In genomic region chr14:121158616-121159015, GRCm38 (mm10) we compare ENCODE assay signal across 17 mouse cellular contexts.
"Had no signal": no experiment of that assay in that cellular context is flagged by ENCODE, and none has a peak within 500 bp of the region (broad histone marks: within the 10 kb centered on the region; RNA-seq: fewer than 3 reads in every experiment).

No protein-coding gene starts in this region.

- H3K4me1 ChIP-seq: lung, embryonic 15.5 days; megakaryocyte, embryonic 14.5 days; stomach, embryonic 15.5 days had no signal

- ATAC-seq: lung, postnatal 0 days; midbrain, embryonic 13.5 days; midbrain, embryonic 15.5 days had no signal

- H3K27me3 ChIP-seq: lung, embryonic 15.5 days; megakaryocyte, embryonic 14.5 days; midbrain, embryonic 13.5 days; midbrain, embryonic 15.5 days; neural tube, embryonic 12.5 days; stomach, embryonic 15.5 days had no signal

- H3K27ac ChIP-seq: lung, embryonic 15.5 days; macrophage; midbrain, embryonic 13.5 days; midbrain, embryonic 15.5 days; neural tube, embryonic 12.5 days; stomach, embryonic 15.5 days; stomach, postnatal 0 days had no signal

- DNase-seq: lung, adult 2 months; lung, postnatal 14 days; lung, postnatal 36 days; right cerebral cortex, postnatal 14 days; thymus, adult 2 months; thymus, postnatal 25 days; thymus, postnatal 4 days had no signal

- H3K9ac ChIP-seq: lung, embryonic 15.5 days; midbrain, embryonic 13.5 days; midbrain, embryonic 15.5 days; neural tube, embryonic 12.5 days; stomach, embryonic 15.5 days had no signal

- H3K36me3 ChIP-seq: lung, embryonic 15.5 days; midbrain, embryonic 13.5 days; midbrain, embryonic 15.5 days; neural tube, embryonic 12.5 days; stomach, embryonic 15.5 days had no signal

- H3K9me3 ChIP-seq: lung, embryonic 15.5 days; midbrain, embryonic 13.5 days; midbrain, embryonic 15.5 days; neural tube, embryonic 12.5 days; stomach, embryonic 15.5 days had no signal

- H3K4me3 ChIP-seq: lung, embryonic 15.5 days; megakaryocyte, embryonic 14.5 days; midbrain, embryonic 13.5 days; midbrain, embryonic 15.5 days; neural tube, embryonic 12.5 days; stomach, embryonic 15.5 days had no signal

- H3K4me2 ChIP-seq: lung, embryonic 15.5 days; midbrain, embryonic 11.5 days; midbrain, embryonic 13.5 days; midbrain, embryonic 15.5 days; neural tube, embryonic 12.5 days; stomach, embryonic 15.5 days had no signal
